Mouse (Mus musculus) mouse embryonic stem cell (cell line): Measurements from ENCODE around the gene Acy3.
"Not testable (repeated sequence)": the region's sequence is repeated elsewhere in the genome, so short reads cannot be mapped to it uniquely, and the experiment has no call there.

Source experiments
- in situ Hi-C, 2 experiments: fragments of 300-500 bp; cut with MboI; formaldehyde crosslinking; loops; 1 replicate in 1 of 2; 3 replicates in 1 of 2; pipeline ENCODE4 v1.14.3; 2019 to 2020; ENCODE audit warnings: low sequenced_read_pairs in 2 of 2, low pct_unique_long_range_greater_than_20kb in 1 of 2, mixed read lengths in 1 of 2; ENCODE audit not compliant: unreplicated experiment in 1 of 2

Acy3 gene

DNA sequence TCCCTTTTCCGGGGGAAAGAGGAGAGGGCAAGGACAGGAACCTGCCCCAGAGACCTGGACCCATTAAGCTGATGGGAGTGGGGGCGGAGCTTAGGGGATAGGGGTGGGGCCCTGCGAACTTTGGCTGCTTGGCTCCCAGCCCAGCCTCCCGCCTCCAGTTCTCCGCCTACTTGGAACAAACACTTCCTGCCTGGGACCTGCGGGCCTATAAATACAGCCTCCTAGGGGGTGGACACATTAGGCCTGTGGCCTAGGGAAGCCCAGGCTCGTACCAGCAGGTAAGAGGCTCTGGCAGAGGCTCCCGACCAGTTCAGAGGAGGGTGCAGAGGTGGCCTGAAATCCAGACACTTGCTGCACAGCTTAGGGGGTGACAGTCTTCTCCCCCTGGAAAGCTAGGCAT is at the start of gene Acy3:
TSS of gene Acy3 (plus strand) at position 237 of the 400 bp plus-strand sequence.
- in situ Hi-C loops = no loop called here

DNA sequence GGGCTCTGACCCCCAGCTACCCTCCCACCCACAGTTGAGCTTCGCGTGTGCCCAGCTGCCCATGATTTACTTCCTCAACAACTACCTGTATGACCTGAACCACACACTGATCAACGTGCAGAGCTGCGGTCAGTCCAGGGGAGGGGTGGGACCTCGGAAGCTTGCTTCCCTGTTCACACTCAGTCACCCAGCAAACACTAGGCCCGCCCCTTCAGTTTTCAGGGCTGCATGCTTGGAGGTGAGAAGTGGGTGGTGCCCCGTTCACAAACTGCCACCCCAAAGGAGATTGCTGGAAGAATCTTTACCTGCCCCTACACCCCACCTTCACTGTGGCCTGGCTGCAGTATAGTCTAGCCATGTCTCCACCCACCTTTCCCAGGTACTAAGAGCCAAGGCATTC is 44.1 kb upstream of the Acy3 start:
- in situ Hi-C loops = no loop called here

GRCm38 (mm10) chr19:3942986-3943735 is 43.2 kb upstream of the Acy3 start:
- in situ Hi-C loops = no loop called here

DNA sequence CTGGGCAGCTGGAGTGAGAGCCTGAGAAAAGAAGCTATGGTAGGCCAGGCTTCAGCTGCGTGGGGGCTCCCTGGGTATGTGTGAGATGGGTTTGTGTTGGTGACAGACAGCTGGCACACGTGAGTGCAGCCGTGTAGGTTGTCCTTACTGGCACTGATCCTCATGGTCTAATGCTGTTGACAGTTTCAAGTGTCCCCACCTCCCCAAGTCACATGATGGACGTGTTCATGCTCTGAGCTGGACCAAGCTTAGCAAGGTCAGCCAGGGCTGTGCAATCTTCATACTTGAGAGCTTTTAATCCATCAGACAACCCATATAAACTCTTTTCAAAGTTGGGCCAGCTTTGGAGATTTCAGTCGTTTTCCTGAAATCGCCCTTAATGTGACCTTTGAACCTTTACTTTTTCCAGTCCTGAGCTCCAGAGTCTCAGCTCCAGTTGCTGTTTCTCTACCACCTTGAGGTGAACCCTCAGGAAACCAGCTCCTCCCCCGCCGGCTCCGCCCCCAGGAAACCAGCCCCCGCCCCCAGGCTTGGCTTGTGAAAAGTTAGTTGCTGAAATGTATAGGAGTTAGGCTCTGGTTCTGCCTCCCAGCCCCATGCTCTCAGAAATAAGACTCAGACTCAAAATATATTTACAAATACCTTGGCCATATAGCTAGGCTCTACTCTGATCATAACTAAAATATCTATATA is 40.4 kb upstream of the Acy3 start:
- in situ Hi-C loops = no loop called here

- in situ Hi-C loops = no loop called here
Measured at GRCm38 (mm10) chr19:3946715-3947114, 39.7 kb upstream of the Acy3 start.

DNA sequence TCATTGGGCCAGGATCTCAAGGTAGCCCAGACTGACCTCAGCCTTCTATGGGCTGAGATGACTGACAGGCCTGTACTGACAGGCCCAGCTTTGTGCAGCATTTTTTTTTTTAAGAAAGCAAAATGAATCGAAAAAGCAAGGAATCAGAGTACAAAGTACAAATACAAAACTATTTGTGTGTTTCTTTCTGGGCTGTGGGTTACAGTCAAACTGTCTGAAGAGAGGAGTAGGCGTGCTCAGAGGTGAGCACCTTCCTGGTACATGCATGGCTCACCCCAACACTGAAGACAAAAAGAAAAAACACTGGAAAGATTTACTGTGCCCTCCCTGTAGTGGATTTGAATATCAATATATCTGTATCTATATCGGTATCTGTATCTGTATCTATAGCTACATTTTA is 38.6 kb upstream of the Acy3 start:
- in situ Hi-C loops = no loop called here

DNA sequence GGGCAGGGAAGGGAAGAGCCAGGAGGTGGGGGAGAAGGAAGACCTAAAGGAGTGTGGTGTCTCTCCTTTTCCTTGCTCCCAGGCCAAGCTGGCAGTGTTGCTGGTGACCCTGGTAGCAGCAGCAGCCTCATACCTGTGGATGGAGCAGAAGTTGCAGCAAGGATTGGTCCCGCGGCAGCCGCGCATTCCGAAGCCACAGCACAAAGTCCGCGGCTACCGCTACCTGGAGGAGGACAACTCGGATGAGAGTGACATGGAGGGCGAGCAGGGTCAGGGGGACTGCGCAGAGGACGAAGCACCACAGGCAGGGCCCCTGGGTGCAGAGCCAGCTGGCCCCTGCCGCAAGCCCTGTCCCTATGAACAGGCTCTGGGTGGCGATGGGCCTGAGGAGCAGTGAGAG is 37.8 kb upstream of the Acy3 start:
- in situ Hi-C loops = no loop called here

DNA sequence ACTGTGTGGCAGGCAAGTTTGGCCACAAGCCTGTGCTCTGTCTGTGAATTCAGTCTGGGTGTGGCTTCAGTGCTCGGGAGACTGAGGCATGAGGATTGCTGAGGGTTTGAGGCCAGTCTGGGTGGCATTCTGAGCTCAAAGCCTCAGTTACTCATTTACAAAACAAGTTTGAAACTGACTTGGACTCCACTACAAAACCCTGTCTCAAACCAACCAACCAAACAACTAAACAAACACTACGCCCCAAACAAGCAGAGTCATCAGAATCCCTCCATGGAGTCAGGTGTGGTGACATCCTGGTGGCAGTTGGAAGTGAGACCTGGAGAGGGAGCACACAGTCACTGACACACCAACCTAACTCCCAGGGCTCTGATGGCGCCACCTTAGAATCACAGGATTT is 36.0 kb upstream of the Acy3 start:
- in situ Hi-C loops = no loop called here

GRCm38 (mm10) chr19:3951461-3951860 is 34.9 kb upstream of the Acy3 start:
- in situ Hi-C loops = no loop called here

- in situ Hi-C loops = no loop called here
Measured at GRCm38 (mm10) chr19:3952099-3952498, 34.3 kb upstream of the Acy3 start.

GRCm38 (mm10) chr19:3955033-3955432 is 31.3 kb upstream of the Acy3 start:
- in situ Hi-C loops = no loop called here

DNA sequence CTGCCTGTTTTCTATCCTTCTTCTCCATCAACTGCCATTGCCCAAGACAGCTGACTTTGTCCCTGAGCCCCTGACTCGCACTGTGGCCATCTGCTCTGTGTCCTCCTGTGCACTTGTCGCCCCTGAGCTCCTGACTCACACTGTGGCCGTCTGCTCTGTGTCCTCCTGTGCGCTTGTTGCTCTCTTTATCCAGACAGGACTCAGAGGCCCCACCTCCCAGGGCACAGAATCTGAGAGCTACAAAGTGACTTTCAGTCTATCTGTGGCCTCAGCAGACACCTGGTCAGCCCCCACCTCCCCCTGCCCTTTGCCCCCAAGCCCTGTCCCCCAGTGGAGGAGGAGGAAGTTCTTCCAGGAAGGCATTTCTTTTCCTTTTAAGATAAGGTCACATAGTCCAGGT is 30.6 kb upstream of the Acy3 start:
- in situ Hi-C loops = no loop called here

GRCm38 (mm10) chr19:3957296-3958036 is 28.9 kb upstream of the Acy3 start:
- in situ Hi-C loops = not testable (repeated sequence)

GRCm38 (mm10) chr19:3958470-3958869 is 27.9 kb upstream of the Acy3 start, which contains the start of gene Aldh3b3:
Gene Aldh3b3, plus strand, starts transcription at chr19:3958645.
- in situ Hi-C loops = no loop called here

- in situ Hi-C loops = no loop called here
Measured at GRCm38 (mm10) chr19:3959030-3959429, 27.3 kb upstream of the Acy3 start.

DNA sequence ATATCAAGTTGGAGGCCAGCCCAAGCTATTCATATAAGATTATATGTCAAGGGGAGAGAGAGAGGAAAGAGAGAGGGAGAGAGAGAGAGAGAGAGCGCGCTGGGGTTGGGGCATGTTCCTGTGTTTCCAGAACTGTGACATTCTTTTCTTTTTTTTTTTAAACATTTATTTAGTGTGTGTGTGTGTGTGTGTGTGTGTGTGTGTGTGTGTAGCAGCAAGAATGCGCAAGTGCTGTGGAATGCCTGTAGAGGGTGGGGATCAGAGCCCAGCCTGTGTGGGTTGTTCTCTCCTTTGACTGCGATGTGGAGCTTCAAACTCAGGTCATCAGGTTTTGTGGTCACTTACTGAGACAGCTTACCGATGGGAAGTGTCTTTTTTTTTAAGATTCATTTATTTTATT is 26.2 kb upstream of the Acy3 start:
- in situ Hi-C loops = no loop called here

- in situ Hi-C loops = not testable (repeated sequence)
Measured at GRCm38 (mm10) chr19:3961805-3962204, 24.6 kb upstream of the Acy3 start.

- in situ Hi-C loops = no loop called here
Measured at GRCm38 (mm10) chr19:3962469-3962868, 23.9 kb upstream of the Acy3 start.

DNA sequence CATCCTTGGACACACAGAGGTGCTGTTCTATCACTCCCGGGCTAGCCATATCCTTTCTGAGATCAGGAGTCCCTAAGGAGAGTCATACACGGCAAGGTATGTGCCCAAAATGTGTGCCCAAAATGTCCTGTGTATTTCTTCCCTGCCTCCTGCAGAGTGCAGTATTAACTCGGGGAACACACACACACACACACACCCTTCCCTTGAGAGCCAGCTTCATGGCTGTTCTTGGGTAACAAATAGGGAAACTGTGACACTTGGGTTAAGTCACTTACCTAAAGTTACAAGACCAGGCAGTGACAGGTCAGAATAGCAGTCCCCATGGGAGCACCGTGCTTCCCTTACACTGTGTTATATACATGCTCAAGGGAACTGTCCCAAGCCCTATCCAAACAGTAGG is 22.3 kb upstream of the Acy3 start:
- in situ Hi-C loops = no loop called here
